Mouse (Mus musculus): ENCODE measurements around the gene Plch2.

GRCm38 (mm10) chr4:155022228-155022855 lies 34.2 kb downstream of the Plch2 start:
- TF ChIP-seq EP300 (IDR thresholded peaks at IDR 0.05) (no peak), CTCF (IDR thresholded peaks at IDR 0.05) (no peak)

Data from lung, postnatal 0 days (tissue).